Mouse (Mus musculus): ENCODE data around the gene Lsr. TPM values are rescaled to one million over a fixed set of nuclear protein-coding genes. Genes with fewer than 3 reads are reported as not detected.

The Lsr gene
- polyA plus RNA-seq, 1 experiment = 34.6 TPM

DNA sequence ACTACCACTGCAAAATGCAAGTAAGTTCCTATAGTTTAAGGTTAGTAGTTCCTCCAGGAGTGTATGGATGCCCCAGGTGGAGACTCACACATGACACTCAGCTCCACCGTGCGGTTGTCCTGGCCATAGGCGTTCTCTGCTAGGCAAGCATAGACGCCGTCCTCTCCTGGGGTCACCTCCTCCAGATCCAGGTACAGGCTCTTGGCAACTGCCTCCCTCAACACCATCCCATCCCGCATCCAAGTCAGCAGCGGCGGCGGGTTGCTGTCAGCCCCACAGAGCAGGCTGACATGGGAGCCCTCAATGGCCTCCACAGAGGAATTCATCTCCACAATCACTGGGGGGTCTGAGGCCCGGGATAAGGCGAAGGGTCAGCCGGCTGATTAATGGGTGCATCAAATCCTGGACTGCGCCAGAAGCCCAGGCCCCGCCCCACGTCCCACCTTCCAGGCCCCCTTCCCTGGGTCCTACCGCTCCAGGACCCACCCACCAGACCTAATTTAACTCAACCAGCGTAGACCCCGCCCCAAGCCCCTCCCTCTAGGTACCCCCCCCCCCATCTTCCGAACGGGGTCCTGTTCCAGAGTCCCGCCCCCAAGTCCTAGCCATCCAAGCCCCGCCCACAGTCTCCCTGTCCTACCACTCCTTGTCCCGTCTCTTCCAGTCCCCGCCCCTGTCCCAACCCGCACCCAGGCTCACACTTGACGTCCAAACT lies 64.8 kb downstream of the Lsr start:
- no peaks in the 10 kb centered on the region for H3K36me3 ChIP-seq (ENCODE audit: control insufficient read depth, insufficient read depth, low read length)
- peaks cover 14% of the 10 kb centered on the region for H3K4me1 ChIP-seq (replicated peaks; ENCODE audit: control insufficient read depth, insufficient read depth, low read length)
- H3K27ac ChIP-seq (ENCODE audit: control insufficient read depth, insufficient read depth, low read length) = no peak overlapping the region
- H3K27me3 ChIP-seq (ENCODE audit: control insufficient read depth, insufficient read depth, low read length) = no peaks in the 10 kb centered on the region; the same call in 1 of the 2 replicates
- no peak for DNase-seq
- 16% methylated on average over 26 of the region's 26 CpGs for WGBS
- TF ChIP-seq CTCF (IDR thresholded peaks at IDR 0.05; ENCODE audit: borderline replicate concordance, control insufficient read depth, extremely low read depth, insufficient read depth, low read length, poor library complexity) = no peak
- TF ChIP-seq POLR2A (IDR thresholded peaks at IDR 0.05; ENCODE audit: control insufficient read depth, extremely low read depth, insufficient read depth, low read length, poor library complexity) = no peak
- no peak overlapping the region for H3K4me3 ChIP-seq (ENCODE audit: control insufficient read depth, insufficient read depth, low read length)

Other genes starting within 250 kb of the Lsr start
- gene Tmem147, start 243.9 kb downstream of the Lsr start, polyA plus RNA-seq (2012; rRNA removed) = 161 and 204 TPM in 2 replicates
- gene Gapdhs, start 229.8 kb downstream of the Lsr start, polyA plus RNA-seq (2012; rRNA removed) = 0.11 and 1.1 TPM in 2 replicates
- gene Sbsn, start 222.0 kb downstream of the Lsr start, polyA plus RNA-seq (2012; rRNA removed) = 3.4 and 4.1 TPM in 2 replicates
- gene Dmkn, start 209.7 kb downstream of the Lsr start, polyA plus RNA-seq (2012; rRNA removed) = 26.3 and 35.6 TPM in 2 replicates
- 11.9 and 18.3 TPM in 2 replicates for gene Krtdap, start 185.6 kb downstream of the Lsr start, polyA plus RNA-seq (2012; rRNA removed)
- gene Ffar2, start 149.7 kb downstream of the Lsr start, polyA plus RNA-seq (2012; rRNA removed) = 3.2 and 3.5 TPM in 2 replicates
- 0.13 TPM in 1 of 2 replicates, not detected in the other for gene Ffar3, start 117.3 kb downstream of the Lsr start, polyA plus RNA-seq (2012; rRNA removed)
- gene Ffar1, start 111.9 kb downstream of the Lsr start, polyA plus RNA-seq (2012; rRNA removed) = 0.50 and 0.60 TPM in 2 replicates
- 8.5 and 8.9 TPM in 2 replicates for gene Cd22, start 93.1 kb downstream of the Lsr start, polyA plus RNA-seq (2012; rRNA removed)
- 1.8 and 2.0 TPM in 2 replicates for gene Mag, start 58.6 kb downstream of the Lsr start, polyA plus RNA-seq (2012; rRNA removed)
- 2.2 and 12.5 TPM in 2 replicates for gene Hamp2, start 48.8 kb downstream of the Lsr start, polyA plus RNA-seq (2012; rRNA removed)
- 23.6 and 33.1 TPM in 2 replicates for gene Hamp, start 29.4 kb downstream of the Lsr start, polyA plus RNA-seq (2012; rRNA removed)
- 288 and 342 TPM in 2 replicates for gene Usf2, start 16.7 kb downstream of the Lsr start, polyA plus RNA-seq (2012; rRNA removed)
- 1.00 and 1.2 TPM in 2 replicates for gene Fam187b, start 326 bp upstream of the Lsr start, polyA plus RNA-seq (2012; rRNA removed)
- gene Fxyd5, start 69.0 kb upstream of the Lsr start, polyA plus RNA-seq (2012; rRNA removed) = 247 and 283 TPM in 2 replicates
- gene Fxyd7, start 78.0 kb upstream of the Lsr start, polyA plus RNA-seq (2012; rRNA removed) = 1.4 and 2.2 TPM in 2 replicates
- gene Fxyd1, start 83.7 kb upstream of the Lsr start, polyA plus RNA-seq (2012; rRNA removed) = 46.4 and 107 TPM in 2 replicates
- gene Lgi4, start 85.9 kb upstream of the Lsr start, polyA plus RNA-seq (2012; rRNA removed) = 1.1 and 1.8 TPM in 2 replicates
- 23.5 and 34.7 TPM in 2 replicates for gene Fxyd3, start 103.2 kb upstream of the Lsr start, polyA plus RNA-seq (2012; rRNA removed)
- 7.0 and 8.2 TPM in 2 replicates for gene Hpn, start 141.8 kb upstream of the Lsr start, polyA plus RNA-seq (2012; rRNA removed)
- gene Scn1b, start 153.5 kb upstream of the Lsr start, polyA plus RNA-seq (2012; rRNA removed) = 18.7 and 21.2 TPM in 2 replicates
- 681 and 790 TPM in 2 replicates for gene Gramd1a, start 182.4 kb upstream of the Lsr start, polyA plus RNA-seq (2012; rRNA removed)